Mouse (Mus musculus): ENCODE results near the gene Kcna6. TPM values are rescaled to one million over a fixed set of nuclear protein-coding genes. Genes with fewer than 3 reads are reported as not detected.

The Kcna6 gene
- total and polyA plus RNA-seq, 2 experiments from 2014 or later: 26.9 to 91.7 TPM

- Histone ChIP-seq H3K27ac (ENCODE audit: low read depth, low read length) (no peak overlapping the region), H3K4me2 (ENCODE audit: low read depth, low read length, poor library complexity, severe bottlenecking) (no peak overlapping the region), H3K9me3 (ENCODE audit: low read length) (no peaks in the 10 kb centered on the region), H3K36me3 (ENCODE audit: insufficient read depth, low read length) (no peaks in the 10 kb centered on the region), H3K4me1 (ENCODE audit: insufficient read depth, low read length) (peaks cover 3% of the 10 kb centered on the region; the same call in 1 of the 2 replicates), H3K4me3 (ENCODE audit: low read depth, low read length) (no peak overlapping the region), H3K9ac (replicated peaks; ENCODE audit: low read length, poor library complexity, severe bottlenecking) (no peak overlapping the region), H3K27me3 (ENCODE audit: insufficient read depth, low read length) (no peaks in the 10 kb centered on the region; the same call in 1 of the 2 replicates)
- ATAC-seq (ENCODE audit: low FRiP score) (peak; percentile 65; the same call in 1 of the 2 replicates), DNase-seq (ENCODE audit: low spot score) (no peak)
- no peak for TF ChIP-seq CTCF (IDR thresholded peaks at IDR 0.05)
- WGBS: 49% methylated on average over 3 of the region's 3 CpGs
Observed at GRCm38 (mm10) chr6:126664569-126664968, 75.9 kb downstream of the Kcna6 start.

Other genes with a start within 250 kb of the Kcna6 start
- 4.9 and 5.3 TPM in 2 replicates for gene Kcna5, start 205.3 kb downstream of the Kcna6 start, total RNA-seq (2014; rRNA removed)
- gene Kcna5, start 205.3 kb downstream of the Kcna6 start, polyA plus RNA-seq (2015; fragmentation: Nextera tagmentation; extraction: Ambion mirVana): 3.8 and 4.9 TPM in 2 replicates
- gene Kcna1, start 94.3 kb downstream of the Kcna6 start, total RNA-seq (2014; rRNA removed): 2.1 and 4.2 TPM in 2 replicates
- 2.0 and 2.2 TPM in 2 replicates for gene Kcna1, start 94.3 kb downstream of the Kcna6 start, polyA plus RNA-seq (2015; fragmentation: Nextera tagmentation; extraction: Ambion mirVana)
- 100 and 114 TPM in 2 replicates for gene Ndufa9, start 108.5 kb upstream of the Kcna6 start, total RNA-seq (2014; rRNA removed)
- 220 TPM in 2 replicates for gene Ndufa9, start 108.5 kb upstream of the Kcna6 start, polyA plus RNA-seq (2015; fragmentation: Nextera tagmentation; extraction: Ambion mirVana)
- gene Akap3, start 112.4 kb upstream of the Kcna6 start, total RNA-seq (2014; rRNA removed): 0.11 and 0.47 TPM in 2 replicates
- gene Akap3, start 112.4 kb upstream of the Kcna6 start, polyA plus RNA-seq (2015; fragmentation: Nextera tagmentation; extraction: Ambion mirVana): 0.16 and 0.21 TPM in 2 replicates
- not detected in 2 replicates for gene Dyrk4, start 181.2 kb upstream of the Kcna6 start, total RNA-seq (2014; rRNA removed)
- 0.07 and 0.12 TPM in 2 replicates for gene Dyrk4, start 181.2 kb upstream of the Kcna6 start, polyA plus RNA-seq (2015; fragmentation: Nextera tagmentation; extraction: Ambion mirVana)
- 4.0 and 4.1 TPM in 2 replicates for gene Rad51ap1, start 198.9 kb upstream of the Kcna6 start, total RNA-seq (2014; rRNA removed)
- 6.2 and 9.8 TPM in 2 replicates for gene Rad51ap1, start 198.9 kb upstream of the Kcna6 start, polyA plus RNA-seq (2015; fragmentation: Nextera tagmentation; extraction: Ambion mirVana)
- gene D6Wsu163e, start 199.3 kb upstream of the Kcna6 start, total RNA-seq (2014; rRNA removed): 22.0 and 23.9 TPM in 2 replicates
- 33.0 and 34.1 TPM in 2 replicates for gene D6Wsu163e, start 199.3 kb upstream of the Kcna6 start, polyA plus RNA-seq (2015; fragmentation: Nextera tagmentation; extraction: Ambion mirVana)

Data from midbrain, postnatal 0 days (tissue).